Mouse (Mus musculus): ENCODE data around the gene Cenpl. TPM values are rescaled to one million over a fixed set of nuclear protein-coding genes. Genes with fewer than 3 reads are reported as not detected.
A peak's percentile ranks its signal among the peaks of the same experiment; 100 is the strongest.
"Not testable (repeated sequence)": the region's sequence is repeated elsewhere in the genome, so short reads cannot be mapped to it uniquely, and the experiment has no call there.

Cenpl gene
- 1 to 10 TPM; 1.1 to 1.8 TPM for total RNA-seq (2021)

DNA sequence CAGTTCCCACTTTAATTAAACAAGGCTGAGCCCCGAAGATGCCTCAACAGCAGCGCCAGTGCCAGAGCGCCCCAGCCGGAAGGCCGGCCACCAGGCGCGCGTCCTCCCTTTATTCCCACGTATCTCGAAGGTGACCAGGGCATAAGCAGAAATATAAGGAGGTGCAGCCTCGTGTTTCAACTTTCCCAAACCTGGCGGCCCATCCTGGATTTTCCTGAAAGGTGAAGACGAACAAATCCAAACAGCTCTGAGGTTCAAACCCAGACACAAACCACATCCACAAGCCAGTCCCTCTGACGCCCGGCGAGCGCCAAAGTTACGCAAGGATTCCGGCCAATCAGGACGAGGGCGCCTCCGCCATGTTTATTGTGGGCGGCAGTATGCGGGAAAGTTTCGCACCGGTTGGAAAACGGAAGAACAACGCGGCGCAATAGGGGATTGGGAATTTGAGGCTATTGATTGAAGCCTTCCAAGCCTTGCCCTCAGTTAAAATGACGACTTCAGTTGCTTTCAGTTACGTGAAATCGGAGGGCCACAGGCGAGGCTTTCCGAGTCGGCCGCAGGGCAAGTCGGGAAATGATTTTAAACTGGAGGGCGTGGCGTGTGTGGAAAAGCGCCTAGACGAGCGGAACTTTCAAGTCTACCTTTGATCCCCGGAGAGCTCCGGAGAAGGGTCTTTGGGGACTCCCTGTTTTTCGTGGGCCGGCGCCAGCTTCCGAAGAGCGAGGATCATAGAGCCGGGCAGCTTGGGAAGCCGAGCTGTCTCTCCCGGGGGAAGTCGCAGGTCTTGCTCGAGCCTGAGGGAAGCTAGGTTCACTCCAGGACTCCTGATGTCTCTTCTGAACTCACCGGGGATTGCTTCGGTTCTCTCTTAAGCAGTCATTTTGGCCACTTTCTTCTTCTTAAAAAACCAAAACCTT is at the start of gene Cenpl, which contains the start of gene Dars2:
TSS of gene Cenpl (plus strand) at position 362 of the 920 bp plus-strand sequence.
TSS of gene Dars2 (minus strand) at position 307 of the 920 bp plus-strand sequence.
- intact Hi-C loops (cut with DNase I) = loop anchor here (1.0 to 10.0 kb wide), 3 partner anchors 36 to 124 kb away; partner anchors contain the start of genes Klhl20 and Zbtb37
- DNase-seq (ENCODE audit: low spot score in 2 of 2) = peak; percentile 96 to 98

DNA sequence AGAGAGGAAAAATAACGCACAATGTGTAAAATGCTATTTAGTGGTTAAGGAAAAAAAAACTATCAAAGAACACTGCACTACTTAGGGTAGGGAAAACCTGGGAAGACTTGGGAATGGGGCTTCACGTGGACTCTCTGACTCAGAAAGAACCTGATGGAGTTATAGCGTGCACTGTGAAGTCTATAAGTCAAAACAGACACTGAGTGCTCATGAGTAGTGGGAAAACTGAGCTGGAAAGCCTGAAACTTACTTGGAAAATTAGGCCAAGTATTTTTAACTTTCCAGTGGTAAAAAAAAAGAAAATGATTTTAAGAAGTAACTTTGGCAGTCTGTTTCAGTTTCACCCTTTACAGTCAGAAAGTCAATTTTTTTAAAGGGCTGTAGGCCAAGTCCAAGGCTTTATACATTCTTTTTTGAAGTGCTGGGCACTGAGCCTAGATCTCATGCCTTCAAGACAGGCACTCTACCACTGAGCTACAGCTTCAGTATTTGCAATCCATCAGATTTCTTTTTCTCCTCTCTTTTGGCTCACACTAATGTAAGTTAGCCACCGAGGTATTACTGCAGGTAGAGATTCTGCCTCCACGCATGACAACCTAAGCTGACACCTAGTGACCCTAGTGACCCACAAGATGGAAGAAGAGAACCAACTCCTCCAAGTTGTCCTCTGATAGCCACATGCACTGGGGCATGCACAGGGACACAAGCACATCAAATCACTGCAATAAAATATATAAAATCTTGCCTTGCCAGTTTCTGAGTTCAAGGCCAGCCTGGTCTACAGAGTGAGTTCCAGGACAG is 44.9 kb upstream of the Cenpl start:
- DNase-seq (ENCODE audit: low spot score in 2 of 2) = no peak
- intact Hi-C loops (cut with DNase I) = no loop called here

DNA sequence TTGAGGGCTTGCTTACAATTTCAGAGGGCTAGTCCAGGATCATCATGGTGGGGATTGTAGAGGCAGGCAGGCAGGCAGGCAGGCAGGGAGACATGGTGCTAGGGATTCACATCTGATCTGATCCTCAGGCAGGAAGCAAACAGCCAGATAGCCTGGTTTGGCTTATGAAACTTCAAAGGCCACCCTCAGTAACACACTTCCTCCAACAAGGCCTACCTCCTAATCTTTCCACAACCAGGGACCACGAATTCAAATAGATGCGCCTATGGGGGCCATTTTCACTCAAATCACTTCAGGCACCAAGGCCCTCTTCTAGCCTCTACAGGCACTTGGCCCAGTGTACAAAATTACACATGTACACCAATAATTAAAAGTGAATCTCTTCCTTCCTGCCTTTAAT is 43.3 kb upstream of the Cenpl start:
- intact Hi-C loops (cut with DNase I) = no loop called here
- no peak for DNase-seq (ENCODE audit: low spot score in 2 of 2)

DNA sequence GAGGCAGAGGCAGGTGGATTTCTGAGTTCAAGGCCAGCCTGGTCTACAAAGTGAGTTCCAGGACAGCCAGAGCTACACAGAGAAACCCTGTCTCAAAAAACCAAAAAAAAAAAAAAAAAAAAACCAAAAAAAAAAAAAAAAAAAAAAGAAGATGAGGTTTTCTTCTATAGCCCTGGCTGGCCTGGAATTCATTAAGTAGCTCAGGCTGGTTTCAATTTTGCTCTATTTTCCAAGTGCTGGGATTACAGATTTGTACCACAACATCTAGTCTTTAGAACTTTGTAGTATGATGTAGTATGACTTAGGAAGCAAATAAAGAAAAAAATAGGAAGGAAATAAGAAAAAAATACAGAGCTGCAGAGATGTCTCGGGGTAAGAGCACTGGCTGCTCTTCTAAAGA is 42.1 kb upstream of the Cenpl start:
- DNase-seq (ENCODE audit: low spot score in 2 of 2); intact Hi-C loops (cut with DNase I): not testable (repeated sequence)

DNA sequence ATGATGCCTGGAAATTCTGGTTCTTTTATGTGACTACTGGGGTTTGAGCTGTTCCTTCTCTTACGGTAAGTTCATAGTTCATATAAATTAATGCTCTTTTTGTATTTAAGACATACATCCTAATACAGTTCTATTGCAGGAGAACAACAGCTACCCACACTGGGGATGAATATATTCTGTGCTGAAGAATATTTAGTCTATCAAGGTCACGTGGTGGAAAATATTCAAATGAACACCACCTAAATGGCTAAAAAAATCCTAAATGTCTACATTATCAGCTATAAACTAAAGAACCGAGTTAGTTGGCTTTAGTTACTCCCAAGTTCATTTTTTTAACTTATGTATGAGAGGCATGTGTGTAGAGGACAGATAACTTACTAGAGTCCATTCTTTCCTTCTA is 40.5 kb upstream of the Cenpl start:
- intact Hi-C loops (cut with DNase I) = no loop called here
- no peak for DNase-seq (ENCODE audit: low spot score in 2 of 2)

DNA sequence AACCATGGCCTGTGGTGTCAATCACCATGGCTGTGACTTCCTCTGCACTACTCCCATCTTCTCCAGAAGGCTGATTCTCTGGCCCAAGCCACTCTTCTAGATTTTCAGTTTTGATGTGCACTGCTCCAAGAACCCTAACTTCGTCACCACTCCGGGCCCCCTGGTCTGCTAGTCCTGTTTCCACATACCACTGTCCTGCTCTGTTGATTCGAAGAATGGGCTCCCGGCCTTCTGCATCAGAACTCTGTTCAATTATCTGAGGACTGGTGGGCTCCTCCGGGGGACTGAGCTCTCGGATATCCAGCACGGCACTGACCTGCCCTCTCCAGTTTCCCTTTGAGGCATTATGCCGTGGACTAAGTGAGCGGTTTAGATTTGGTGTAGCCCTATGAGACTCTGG is 38.6 kb upstream of the Cenpl start:
- DNase-seq (ENCODE audit: low spot score in 2 of 2) = no peak
- intact Hi-C loops (cut with DNase I) = no loop called here

DNA sequence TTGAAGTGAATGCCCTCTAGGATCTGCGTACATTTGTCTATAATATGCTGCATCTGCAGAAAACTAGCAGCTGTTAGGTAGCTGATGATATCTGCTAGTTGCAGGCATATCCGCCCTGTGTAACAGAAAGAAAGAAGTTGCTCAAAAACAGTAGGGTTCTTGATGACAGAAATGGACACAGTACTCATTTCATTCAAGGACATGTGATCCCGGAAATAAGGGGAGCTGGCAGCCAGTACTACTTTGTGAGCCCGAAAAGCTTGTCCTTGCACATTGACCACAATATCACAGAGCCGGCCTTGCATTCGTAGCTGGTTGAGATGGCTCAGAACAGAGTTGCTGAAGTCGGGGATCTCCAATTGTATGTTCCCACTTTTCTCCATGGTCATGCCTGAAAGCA is 38.2 kb upstream of the Cenpl start:
- DNase-seq (ENCODE audit: low spot score in 2 of 2) = no peak
- intact Hi-C loops (cut with DNase I) = no loop called here

DNA sequence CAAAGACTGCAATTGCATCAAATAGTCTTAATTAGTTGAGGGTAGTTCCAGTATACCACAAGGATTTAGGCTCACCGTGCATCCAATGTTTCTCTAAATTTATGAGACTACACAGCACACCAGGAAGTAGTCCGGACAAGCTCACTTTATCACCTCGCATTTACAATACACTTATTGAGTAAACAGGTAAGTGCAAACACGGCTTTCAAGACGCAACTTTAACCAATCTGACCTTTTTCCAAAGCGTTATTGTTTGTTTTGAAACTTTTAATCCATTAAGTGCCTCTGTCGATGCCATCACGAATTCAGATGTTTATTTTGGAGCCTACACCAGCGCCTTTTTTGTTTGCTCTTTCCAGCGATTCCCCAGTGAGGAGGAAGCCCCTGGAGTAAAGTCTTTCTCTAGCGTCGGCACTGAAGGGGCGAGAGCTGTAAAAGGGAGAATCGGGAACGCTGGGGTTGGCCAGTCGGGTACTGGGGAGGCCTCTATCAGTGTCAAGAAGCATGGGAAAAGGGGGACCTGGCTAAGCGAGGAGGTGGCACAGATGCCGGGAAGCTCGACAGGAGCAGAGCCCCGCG is 36.6 kb upstream of the Cenpl start:
- DNase-seq (ENCODE audit: low spot score in 2 of 2) = no peak
- intact Hi-C loops (cut with DNase I) = loop anchor here (2.0 kb wide), 1 partner anchor 37 kb away; the partner anchor contains the start of genes Cenpl and Dars2

DNA sequence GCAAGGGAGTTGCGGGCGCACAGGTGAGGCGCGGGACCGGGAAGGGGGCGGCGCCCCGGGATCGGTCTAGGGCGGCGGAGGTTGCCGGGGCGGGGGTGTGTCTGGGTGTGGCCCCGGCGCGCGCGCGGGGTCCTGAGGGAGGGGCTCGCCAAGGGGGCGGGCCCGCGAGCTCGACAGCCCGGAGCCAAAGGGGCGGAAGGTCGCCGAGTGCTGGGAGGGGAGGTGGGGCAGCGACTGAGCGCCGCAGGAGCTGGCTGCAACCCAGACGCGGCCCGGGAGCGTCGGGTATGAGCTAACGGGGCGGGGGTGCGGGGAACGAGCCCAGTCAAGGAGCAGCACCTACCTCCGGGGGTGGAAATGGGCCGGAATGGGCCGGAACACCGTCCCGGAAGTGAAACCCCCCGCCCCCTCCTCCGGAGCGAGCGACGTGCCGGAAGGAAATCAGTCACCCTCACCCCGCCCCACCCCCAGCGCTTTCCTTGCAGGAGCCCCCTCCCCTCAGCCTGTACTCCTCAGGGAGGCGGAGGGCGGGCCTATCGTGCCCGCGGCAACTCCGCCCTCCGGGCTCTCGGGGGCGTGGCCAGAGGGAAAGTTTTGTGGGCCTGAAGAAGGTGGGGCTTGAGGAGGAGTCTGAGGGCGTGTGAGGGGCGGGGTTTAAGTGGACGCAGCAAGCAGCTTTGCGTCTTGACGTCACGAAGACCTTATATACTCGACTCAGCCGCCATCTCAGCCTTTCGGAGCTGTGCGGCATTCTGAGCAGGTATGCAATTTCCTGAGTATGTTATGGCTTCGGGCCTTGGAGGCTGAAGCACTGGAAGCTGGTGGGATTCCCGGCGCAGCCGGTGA is 35.9 kb upstream of the Cenpl start, which contains the start of gene Zbtb37:
TSS of gene Zbtb37 (minus strand) at position 415 of the 846 bp plus-strand sequence.
- intact Hi-C loops (cut with DNase I) = loop anchor here (2.0 kb wide), 1 partner anchor 36 kb away; the partner anchor contains the start of genes Cenpl and Dars2
- DNase-seq (ENCODE audit: low spot score in 2 of 2) = peak; percentile 96 to 98

DNA sequence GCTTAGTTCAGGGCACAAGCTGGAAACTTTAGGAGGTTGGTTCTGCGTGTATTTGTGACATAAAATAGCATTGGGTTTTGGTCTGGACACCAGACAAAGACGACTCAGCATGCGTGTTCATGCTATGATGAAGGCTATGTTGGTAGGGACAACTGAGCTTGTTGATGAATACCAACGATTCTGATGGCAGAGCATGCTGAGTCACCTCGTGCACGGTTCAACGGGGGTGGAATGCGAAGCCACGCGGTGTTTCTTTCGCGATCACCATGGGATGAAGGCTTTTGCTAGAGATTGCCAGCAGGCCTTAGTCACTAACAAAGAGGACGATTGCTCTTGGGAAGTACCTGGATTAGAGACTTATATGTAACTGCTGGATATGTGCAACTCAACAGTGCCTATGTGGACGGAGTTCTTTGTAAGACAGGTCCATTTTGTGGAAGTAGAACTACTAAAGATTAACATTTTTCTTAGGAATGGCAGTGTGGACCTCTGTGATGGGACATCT is 35.2 kb upstream of the Cenpl start:
- peak in 1 of 2 experiments; percentile 9 for DNase-seq (ENCODE audit: low spot score in 2 of 2)

DNA sequence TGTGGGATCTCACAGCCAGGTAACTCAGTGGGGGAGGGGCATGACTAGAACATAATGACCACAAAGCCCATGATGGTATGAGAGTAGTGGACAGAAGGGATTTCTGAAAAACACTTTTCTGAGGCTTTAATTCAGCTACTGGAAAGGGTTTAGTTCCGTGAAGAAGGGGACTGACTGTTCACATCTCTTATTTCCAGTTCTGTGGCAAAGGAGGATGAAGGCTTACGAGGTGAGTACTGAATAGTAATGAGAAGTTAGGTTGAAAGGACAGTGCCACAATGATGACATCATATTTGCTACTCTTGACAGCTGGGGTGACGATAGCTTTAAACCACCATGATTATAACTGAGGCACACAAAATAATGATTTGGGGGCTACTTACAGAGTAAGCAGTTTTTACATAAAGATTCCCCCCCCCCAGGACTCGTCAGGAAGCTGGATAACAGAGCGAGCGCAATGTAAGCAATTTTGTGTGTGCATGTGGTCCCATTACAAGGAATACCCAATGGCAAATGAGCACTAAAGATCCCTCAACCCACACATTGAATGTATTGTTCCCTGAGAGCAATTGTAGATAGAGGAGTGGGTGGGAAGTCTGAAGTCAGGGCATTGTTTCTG is 34.6 kb upstream of the Cenpl start:
- intact Hi-C loops (cut with DNase I) = loop anchor here (2.0 kb wide), 1 partner anchor 35 kb away; the partner anchor contains the start of genes Cenpl and Dars2

More for the DNA sequence above, 35.2 kb upstream of the Cenpl start:
- intact Hi-C loops (cut with DNase I) = loop anchor here (2.0 kb wide), 1 partner anchor 35 kb away; the partner anchor contains the start of genes Cenpl and Dars2

DNA sequence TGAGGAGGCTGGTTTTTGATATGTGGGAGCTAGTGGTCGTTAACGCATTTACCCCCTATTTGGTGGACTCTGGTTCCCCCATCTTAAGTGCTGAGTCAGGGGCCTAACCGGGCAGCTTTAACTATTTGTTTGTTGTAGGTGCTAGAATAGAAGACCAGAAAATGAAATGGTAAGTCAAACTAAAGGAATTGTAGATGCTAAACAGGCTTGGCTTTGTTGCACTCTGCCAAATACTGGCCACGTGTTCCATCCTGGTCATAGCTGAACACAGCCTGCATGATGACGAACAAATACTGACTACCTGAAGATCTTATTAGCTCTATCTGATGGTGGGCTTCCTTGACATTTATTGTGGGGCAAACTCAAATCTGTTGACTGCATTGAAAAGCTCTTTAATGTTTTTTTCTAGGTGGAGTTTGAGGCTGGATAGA is 34.1 kb upstream of the Cenpl start:
- DNase-seq (ENCODE audit: low spot score in 2 of 2) = no peak
- intact Hi-C loops (cut with DNase I) = no loop called here

More for the DNA sequence above, 34.6 kb upstream of the Cenpl start:
- no peak for DNase-seq (ENCODE audit: low spot score in 2 of 2)

DNA sequence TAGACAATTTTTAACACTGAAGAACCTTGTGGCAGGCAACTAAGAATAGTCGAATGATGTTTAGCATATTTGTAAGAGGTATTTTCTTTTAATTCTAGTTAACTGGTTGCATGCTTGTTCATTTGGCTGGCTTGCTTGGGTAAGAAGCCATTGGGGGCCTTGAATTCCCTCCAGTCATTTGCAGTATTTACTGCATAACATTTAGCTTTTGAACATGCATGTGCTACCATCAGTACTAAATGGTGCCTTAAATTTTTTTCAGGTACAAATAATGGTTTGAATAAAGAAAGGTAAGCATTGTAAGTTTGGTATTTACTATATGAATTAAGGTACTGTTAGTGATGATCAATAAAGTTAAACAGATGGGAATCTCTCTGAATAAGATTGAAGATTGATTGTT is 33.5 kb upstream of the Cenpl start:
- intact Hi-C loops (cut with DNase I) = no loop called here
- DNase-seq (ENCODE audit: low spot score in 2 of 2) = no peak

DNA sequence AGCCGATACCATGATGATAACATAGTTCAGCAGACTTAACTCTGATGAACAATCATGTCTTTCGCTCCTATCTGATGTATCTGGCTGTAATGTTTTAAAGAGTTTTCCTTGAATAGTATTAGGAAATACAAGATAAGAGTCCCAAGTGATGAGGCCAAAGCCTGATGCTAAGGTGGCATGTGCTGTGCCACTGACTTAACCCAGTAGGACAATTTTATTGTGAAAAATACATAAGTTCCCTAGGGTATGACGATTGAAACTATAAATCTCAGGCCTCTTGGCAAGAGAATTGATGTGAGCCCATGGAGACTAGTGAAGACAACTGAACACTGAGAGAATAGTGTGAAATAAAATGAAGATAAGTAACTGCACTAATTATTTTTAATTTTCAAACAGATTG is 32.9 kb upstream of the Cenpl start:
- DNase-seq (ENCODE audit: low spot score in 2 of 2) = no peak
- intact Hi-C loops (cut with DNase I) = no loop called here

DNA sequence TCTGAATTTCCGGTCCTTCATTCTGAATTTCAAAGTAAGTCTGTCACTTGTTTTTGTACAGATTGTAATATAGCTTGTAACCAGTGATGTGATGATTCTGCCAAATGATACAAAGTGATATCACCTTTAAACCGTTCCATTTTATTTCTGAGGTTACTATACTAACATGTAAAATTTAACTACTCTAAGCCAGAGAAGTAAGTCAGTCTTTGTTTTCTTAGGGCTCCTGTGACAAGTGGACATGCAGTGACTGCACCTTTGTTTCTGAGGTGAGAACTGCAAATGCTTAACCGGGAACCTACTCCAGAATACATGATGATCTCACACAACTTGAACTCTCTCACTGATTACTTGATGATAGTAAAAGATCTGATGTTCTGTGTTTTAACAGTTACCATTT is 32.5 kb upstream of the Cenpl start:
- DNase-seq (ENCODE audit: low spot score in 2 of 2) = no peak
- intact Hi-C loops (cut with DNase I) = no loop called here

DNA sequence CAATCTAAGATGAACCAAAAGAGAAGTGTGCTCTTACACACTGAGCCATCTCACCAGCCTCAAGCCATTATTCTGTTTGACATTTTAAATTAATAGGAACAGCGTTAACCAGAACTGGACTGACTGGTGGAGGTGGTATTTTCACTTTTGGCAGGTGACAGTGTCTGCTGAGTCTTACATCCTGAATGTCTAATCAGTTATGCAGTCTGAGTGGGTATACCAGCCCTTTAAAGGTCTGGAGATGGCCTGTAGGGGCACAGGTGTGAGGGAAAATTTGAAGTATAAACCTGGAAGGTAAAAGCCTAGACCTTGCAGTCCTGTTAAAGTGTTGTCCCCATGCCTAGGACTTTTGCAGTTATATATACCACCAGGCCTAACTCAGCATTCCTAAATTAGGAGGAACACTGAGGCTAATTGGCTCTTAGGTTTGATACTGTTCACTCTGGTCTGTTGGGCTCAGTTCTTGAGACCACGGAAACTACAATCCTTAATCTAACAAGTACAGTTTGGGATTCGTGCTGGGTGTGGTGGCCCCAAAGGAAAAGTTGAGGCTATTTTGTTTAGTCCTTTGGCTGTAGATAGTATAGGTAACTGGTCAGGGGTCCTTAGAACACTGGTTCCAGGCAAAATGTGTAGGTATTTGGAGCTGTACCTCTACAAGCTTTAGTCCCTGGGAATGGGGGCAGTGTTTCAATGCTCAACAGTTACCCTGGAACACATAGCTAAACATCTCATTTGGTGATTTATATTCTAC is 31.4 kb upstream of the Cenpl start:
- intact Hi-C loops (cut with DNase I) = no loop called here

DNA sequence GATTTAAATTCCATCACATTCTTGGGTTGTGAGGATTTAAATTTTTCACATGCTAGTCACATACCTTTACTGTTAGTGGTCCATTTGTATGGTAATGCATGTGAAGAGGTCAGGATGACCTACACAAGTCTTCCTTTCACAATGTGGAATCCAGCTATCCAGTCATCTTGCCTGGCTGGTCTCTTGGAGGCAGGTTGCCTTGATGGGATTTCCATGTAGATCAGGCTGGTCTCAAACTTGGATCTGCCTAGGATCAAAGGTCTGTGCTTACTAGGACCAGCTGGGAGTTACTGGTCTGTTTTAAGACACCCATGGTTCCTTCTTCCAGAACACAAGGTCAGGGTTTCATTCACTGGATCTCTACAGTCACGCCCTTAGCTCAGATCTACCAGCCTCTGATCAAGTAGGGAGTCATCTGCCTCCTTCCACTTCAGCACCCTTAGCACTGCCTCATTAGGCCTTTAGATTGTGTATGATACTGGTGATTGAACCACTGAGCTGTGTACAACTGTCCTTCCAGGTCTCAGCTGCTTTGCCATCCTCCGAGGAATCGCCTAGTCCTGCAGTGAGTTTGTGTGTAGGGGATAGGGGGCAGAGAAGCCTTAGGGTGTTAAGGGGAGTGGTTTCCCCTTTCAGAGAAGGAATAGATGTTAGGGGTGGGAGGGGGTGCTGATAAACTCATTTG is 30.6 kb upstream of the Cenpl start:
- intact Hi-C loops (cut with DNase I) = no loop called here
- no peak for DNase-seq (ENCODE audit: low spot score in 2 of 2)

More for the DNA sequence above, 31.4 kb upstream of the Cenpl start:
- DNase-seq (ENCODE audit: low spot score in 2 of 2) = no peak
